Mouse (Mus musculus) megakaryocyte progenitor cell, adult 5-6 weeks (primary cell): ENCODE measurements around the gene Mmab. TPM values are rescaled to one million over a fixed set of nuclear protein-coding genes. Genes with fewer than 3 reads are reported as not detected.

Experiments used
- ATAC-seq: replicated peaks from 2 replicates; pipeline ENCODE4 v1.8.0; 2016; ENCODE audit warnings: mild to moderate bottlenecking, moderate TSS enrichment, inconsistent platforms; ENCODE audit not compliant: poor library complexity
- total RNA-seq, 2 experiments: library from RNA; stranded (forward) in 1 of 2; stranded (reverse) in 1 of 2; fragments of 157-497, 149-512 nt in 1 of 2; fragments of 200-1000 nt in 1 of 2; gene quantifications; 2 replicates each; pipeline versions ENCODE4 v1.2.3 to v1.2.4; 2015 to 2017

Mmab gene
- 5.6 and 8.2 TPM in 2 replicates for total RNA-seq (2015)
- 14.4 and 20.6 TPM in 2 replicates for total RNA-seq (2017)

DNA sequence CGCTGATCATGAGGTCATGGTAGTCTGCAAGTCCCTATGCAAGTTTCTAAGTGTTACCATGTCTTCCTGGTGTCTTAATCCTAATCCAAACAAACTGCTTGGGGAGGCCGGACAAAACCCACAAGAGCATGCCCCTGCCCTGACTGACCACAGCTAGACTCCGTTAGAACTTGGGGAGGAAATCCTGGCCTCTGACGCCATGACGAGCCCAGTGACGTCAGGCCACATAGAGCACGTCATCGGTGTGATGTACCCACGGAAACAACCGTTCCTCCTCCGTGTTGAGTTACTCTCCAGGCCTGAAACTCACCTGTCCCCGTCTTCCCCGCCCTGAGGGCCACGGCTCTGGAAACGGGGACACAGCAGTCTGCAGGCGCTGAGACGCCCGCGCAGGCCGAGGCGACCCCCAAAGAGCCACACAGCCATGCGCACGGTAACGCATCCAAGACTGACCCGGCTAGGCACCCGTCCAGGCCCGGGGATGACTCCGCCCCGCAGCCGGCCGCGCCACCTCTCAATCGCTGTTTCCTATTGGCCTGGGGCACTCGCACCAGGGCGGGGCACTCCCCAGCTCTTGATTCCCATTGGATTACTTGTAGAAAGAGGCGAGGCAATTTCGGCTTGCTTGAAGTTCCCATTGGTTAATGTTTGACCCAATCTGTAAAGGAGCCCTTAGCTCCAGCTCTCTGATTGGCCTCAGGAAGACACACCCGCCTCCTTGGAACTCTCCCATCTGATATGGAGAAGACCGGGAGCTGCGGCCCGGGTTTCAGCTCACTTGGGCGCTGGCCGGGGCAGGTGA, at the start of gene Mmab, which contains the start of gene Mvk:
Gene Mmab (minus strand): TSS at position 495 of the 802 bp plus-strand sequence.
Gene Mvk (plus strand): TSS at position 704 of the 802 bp plus-strand sequence.
- peak; percentile 97 for ATAC-seq

DNA sequence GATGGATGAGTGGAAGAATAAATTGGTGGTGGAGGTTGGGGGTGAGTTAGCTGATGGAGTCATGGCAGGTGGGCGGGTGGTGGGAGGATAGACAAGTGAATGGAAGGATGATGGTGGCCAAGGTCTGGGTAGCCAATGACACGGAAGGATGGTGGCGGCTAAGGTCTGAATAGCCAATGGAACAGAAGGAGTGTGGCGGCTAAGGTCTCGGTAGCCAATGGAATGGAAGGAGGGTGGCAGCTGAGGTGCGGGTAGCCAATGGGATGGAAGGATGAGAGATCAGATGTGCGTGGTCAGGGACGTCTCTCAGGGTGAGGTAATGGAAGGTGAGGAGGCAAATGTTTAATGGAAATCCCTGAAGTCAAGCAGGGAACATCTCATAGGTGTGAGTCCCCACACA, 46.4 kb upstream of the Mmab start:
- no peak for ATAC-seq

DNA sequence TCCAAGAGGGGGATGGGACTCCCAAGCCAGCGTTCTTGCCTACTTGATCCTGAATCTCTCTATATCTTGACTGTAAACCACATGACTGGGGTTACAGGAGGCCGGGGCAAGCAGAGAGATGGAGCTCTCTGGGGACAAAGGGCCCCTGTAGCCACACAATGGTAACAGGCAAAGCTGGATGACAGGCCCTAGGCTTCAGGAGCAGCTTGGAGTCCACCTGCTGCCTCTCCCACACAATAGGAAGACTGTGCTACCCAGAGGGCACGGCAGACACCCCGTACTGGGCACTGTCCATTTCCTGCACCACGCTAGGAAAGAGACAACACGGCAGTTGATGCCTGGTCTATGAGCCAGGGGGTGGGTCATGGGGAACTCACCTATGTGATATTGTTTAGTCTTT, 45.7 kb upstream of the Mmab start:
- ATAC-seq, result no peak

DNA sequence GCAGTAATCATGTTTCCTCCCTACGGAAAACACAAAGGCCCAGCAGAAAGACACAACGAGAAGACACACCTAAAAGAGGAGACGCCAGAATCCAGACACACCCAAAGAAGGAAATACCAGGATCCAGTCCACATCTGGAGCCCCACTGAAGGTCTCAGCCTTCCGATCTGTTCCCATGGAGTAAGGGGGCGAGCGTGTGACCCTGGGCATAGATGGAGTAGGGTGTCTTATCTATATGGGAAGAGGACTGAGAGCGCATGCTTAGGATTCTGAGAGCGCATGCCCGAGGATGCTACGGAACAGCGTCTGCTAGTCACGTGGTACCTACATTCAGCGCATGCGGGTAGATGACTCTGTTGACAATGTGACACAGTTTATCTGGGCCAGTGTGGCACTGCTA, 41.8 kb upstream of the Mmab start:
- ATAC-seq, result no peak

DNA sequence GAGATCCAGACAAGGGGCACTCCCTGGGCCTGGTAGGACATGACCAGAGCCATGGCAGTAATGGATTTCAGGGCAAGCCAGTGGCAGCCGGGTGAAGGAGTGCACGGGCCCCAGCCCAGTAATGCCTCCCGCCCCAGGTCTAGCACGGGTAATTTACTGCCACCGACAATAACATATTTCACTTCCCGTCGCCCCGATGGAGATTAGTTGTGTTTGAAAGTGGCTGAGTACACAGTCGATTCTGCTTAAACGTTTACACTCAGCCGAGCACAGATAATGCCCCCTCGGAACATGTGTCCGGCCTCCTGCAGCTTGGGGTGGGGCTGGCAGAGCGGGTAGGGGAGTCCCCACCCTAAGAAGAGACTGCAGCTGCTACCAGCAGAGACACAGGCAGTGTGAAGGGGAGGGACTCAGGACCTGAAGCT, 38.7 kb upstream of the Mmab start:
- peak; percentile 58 for ATAC-seq

DNA sequence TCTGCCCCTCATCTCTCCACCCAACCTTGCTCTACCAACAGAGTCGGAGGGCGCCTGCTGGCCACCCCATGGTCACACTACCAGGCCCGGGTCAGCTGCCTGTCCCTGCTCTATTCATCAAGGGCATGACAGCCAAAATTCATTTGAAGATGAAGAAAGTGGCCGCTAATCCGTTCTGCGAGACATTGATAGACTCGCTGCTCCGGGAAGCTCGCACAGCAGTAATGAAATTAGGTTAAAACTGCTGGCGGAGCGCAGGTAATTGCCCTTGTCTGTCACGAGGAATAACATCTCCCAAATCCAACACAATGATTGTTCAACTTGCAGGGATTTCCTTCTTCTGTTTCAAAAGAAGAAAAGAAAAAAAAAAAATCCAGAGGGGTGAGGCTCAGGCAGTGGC, 34.4 kb upstream of the Mmab start:
- no peak for ATAC-seq

DNA sequence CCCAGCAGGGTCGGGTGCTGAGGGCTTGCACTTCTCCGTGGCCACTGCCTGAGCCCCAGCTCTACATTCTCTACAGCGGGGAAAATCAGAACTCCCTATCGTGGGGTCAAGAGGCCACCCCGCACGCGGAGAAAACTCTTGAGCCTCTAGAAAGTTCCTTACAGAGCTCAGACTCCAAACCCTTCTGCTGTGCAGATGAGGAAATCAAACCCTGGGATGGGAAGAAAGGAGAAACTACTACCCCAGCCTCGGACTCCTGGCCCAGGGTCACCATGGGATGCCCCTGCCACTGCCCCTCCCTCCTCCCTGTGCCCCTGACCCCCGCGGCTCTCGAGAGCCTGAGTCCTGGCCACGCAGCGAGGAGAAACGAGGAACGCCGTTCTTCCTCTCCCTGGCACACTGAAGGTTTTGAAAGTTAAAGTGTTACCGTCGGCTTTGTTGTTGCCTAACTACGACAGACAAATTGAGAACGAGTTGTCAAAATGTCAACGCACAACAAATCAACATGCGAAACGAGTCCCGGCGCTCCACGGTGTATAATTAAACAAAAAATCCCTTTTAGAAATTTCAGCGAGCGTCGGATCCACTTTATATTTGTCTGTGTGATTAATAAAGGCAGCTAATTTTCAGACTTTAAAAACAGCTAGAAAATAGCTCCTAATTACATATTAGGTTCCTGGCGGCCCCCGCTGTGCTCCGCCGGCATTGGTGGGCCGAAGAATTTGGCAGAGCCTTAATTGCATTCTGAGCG, 31.1 kb upstream of the Mmab start:
- ATAC-seq, result no peak

DNA sequence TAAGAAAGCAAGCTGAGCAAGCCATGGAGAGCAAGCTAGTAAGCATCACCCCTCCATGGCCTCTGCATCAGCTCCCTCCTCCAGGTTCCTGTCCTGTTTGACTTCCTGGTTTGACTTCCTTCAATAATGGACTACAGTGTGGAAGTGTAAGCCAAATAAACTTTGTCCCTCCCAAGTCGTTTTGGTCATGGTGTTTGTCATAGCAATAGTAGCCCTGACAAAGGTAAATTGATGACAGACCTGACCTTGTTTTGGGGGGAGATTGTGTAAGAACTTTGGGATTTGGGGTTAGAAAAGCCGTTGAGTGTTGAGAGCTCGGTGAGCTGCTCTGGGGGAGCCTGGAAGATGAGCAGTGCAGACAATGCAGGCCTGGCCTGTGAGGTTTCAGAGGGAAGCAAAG, 26.5 kb upstream of the Mmab start:
- no peak for ATAC-seq

DNA sequence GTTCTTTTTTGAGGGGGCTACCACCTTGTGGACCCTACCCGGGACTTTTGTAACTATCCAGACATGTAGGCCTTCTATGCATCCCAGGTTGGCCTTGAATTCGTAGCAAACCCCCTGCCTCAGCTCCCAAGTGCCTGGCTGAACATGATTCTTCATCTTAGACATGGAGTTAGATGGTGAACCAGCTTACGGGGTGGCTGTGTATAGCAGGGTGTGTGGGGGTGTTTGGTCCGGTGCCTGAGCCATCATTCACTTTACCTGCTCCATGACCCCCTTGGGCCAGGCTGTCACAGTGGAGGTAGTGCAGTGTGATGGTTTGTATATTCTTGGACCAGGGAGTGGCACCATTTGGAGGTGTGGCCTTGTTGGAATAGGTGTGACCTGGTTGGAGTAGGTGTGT, 24.1 kb upstream of the Mmab start:
- no peak for ATAC-seq

DNA sequence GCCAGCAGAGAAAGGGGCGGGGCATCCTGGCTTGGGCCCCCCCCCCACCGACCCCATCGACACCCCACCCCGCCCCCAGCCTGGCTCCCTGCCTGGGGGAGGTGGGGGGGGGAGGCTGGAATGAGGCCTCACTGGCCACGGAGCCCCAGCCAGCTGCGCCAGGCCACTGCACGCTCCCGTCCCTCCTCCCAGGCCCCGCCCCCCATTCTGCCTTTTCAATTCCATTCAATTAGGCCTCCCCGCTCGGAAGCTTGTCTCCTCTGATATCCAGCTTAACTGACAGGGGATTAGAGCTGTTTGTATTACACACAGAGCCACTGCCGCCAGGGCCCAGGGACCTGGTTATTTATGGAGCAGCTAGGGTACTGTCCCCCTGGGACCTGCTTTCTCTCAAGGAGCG, 23.6 kb upstream of the Mmab start:
- no peak for ATAC-seq

DNA sequence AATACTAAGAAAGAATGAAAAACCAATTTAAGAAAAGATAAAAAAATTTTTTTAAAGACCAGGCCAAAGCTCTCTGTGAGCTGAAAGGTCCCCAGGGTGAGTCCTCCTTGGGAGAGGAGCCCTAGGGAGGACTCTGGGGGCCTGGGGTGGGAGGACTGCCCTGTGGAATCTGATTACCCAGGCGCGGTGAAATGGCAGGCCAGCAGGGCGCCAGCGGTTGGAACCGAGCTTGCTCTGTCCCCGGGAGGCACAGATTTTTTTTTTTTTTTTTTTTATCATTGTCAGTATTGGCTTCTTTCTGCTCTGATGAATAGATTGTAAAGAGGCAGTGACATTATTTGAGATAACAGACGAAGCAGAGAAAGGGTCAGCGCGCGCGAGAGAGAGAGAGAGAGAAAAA, 23.2 kb upstream of the Mmab start:
- ATAC-seq, result no peak

DNA sequence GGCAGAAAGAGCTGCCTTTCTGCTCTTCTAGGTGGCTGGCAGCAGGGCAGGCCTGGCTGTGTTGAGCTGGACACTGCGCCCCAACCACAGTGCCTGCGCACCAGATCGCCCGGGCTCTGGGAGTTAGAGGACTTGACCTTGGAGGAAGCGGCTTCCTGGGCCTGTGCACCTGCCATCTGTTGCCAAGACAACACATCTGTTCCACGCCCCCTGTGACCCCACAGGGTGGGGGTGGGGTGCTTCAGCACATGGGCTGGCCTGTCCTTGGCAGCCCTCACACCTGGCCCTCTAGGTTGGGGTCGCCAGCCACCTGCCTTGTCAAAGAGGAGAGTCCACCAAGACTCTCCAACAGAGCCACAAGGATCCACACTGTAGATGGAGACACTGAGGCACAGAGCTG, 21.8 kb upstream of the Mmab start:
- ATAC-seq, result no peak

DNA sequence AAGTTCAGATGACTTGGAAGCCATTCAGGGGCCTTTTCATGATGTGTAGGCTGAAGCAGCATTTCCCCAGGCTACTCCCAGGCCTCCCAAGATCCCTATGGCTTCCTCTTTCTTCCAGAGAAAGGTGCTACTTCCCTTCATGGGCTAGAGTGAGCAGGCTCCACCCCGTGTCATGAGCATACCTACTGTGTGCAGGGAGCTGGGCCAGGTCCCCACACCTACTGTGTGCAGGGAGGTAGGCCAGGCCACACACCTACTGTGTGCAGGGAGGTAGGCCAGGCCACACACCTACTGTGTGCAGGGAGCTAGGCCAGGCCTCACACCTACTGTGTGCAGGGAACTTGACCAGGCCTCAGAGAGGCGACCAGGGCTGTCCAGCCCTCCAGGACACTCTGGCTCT, 20.7 kb upstream of the Mmab start:
- ATAC-seq, result no peak

DNA sequence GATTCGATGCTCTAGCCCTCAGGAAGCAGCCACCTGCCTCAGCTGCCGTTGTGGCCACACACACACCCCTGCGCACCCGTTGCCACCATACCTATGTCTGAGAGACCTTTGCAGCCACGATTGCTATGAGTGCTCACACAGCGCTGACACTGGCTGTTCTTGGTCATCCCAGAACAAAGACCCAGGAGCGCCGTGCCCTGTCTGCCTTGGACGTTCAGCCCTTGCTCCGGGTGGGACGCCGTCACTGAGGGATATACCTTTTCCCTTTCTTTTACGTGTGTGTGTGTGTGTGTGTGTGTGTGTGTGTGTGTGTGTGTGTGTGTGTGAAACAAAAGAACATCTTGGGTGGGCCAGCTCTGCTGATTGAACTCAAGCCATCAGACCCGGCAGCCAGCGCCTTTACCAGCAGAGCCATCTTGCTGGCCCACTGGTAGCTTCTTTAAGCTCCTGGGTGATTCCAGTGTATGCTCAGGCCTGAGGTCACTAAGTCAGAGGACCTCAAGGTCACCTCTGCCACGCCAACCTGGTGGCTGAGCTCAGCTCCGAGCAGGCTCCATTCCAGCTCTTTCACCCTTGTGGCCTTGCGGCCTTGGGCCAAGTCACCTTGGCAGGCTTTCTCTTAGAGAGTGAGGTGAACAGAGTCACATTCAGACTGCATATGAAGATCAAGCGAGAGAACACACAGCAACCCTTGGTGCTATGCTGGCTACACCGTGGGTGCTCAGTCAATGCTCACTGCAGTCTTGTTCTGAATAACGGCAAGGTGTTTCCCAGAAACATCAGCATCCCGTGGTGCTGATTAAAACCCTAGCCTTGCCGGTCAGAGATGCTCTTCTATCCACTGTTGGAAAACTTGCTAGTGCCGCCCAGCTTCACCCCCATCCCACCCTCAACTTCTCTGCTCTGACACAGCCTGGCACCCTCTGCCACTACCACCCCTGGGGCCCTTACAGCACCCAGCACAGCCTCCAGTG, 18.5 kb upstream of the Mmab start:
- no peak for ATAC-seq

DNA sequence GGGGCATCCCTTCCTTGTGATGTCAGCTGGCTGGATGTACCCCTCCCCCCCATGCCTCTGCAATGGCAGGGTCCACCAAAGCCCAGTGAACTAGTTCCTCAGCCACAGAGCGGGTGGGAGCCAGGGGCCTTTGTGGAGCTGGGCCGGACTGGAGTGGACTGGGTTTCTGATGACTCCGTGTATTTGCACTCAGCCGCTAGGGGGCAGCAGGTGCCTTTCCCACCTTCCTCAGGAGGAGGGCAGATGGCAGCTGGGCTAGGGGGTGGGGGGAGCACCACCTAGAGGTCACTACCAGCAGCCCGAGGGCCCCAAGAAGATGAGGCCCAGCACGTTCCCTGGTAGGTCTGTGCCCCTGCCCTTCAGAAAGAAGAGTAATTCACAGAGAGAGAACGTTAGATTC, 17.4 kb upstream of the Mmab start:
- ATAC-seq, result peak; percentile 97

DNA sequence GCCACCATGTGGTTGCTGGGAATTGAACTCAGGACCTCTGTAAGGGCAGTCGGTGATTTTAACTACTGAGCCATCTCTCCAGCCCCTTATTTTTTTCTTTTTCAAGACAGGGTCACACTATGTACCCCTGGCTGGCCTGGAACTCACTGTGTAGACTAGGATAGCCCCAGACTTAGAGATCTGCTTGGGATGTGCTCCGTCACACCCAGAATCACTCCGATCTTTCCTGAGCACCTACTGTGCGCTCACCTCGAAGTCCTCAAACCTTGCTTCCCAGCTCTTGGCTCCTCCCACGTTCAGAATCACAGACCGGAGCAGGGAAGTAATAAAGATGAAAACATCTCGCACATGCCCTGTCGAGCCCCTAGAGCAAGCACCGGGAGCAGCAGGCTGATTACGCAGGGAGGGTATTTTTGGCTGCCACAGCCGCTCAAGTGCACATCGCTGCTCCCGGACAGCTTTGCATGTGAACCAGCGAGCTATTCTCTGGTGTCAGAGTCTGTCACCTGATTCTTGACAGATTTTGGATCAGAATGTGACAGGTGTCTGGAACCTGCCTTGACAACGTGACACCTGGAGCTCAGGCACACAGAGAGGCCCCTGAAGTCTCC, 13.2 kb upstream of the Mmab start:
- no peak for ATAC-seq

DNA sequence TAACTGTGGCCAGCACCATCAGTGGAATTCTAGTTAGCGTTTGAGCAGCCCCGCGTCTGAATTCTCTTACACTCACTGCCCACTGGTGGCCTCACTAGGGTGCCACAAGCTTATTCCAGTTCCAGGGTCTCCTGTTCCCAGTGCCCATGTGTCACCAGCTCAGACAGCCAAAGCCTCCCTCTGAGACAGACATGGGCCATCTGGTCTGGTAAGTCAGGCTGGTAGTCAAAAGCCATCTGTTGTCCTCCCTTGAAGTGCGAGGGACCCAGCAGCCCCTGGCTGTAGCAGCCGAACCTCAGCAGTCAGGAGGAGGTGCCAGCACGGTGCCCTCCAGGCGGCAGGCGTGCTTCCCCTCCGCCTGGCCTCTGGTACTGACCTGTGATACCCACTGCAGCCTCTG, 12.4 kb upstream of the Mmab start:
- ATAC-seq, result no peak

DNA sequence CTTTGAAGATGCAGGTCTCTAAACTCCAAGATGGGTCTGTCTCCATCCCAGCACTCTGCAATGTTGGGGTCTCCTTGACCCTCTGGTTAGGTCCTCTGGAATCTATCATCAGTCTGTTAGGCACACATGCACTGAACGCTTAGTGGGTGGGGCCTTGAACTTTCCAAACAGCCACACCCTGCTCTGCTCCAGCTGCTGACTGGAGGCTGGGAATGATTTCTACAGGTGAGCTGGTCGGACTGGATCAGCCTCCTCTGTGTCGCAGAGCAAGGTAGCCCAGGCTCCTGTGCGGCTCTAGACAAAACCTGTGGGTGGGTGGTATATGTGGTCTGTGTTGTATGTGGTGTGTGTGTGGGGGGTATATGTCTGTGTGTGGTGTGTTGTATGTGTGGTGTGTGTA, 5.2 kb upstream of the Mmab start:
- ATAC-seq, result no peak

DNA sequence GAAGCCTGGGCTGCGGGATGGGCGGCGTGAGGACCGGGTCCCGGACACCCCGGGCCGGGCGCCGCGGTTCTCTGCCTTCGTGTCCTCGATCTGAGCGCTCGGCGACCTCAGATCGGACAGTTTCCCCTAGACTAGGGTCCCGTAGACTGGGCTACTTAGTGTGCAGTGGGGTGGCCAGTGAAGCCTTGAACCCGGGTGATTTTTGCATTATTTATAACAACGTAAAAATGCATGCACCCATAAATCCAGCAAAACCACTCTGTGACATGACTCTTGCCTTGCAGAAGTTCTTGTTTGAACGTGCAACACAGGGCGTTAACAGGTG, 470 bp upstream of the Mmab start:
- ATAC-seq, result no peak

DNA sequence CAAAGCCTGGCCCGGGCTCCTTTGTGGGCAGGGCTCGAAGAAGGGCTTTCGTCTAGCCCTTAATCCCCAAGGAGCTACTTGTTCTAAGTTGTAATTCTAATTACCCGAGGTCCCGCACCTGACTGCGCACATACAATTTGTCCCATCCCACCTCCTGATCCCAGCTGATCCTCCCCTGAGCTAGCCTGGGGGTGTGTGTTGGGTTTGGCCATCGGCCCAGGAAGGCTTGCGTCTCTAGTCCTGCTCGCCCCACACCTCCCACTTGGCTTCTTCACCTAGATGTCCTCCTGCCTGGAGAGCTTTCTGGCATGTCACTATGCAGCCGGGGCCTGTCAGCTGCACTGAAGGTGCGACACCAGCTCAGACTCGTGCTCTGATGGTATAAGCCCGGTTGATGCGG, 8.3 kb downstream of the Mmab start:
- ATAC-seq, result no peak

DNA sequence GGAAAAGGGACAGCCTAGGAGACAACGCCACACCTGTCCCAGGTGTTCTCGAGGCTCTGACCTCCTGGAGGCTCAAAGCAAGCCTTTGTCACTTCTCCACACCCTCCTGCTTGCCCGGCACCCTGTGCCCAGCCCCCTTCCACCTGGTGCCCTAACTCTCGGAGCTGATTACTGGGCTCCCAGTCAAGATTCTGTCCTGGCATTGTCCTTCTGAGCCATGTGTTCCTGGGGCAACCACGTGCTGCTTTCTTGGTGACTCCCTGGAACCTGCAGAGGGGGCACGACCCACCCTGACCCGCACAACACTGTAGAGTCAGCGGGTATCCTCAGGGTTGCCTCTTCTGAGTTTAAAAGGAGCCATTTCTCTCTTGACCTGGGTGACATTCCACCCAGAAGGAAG, 9.5 kb downstream of the Mmab start:
- ATAC-seq, result no peak
